Mouse (Mus musculus) MEL (cell line): ENCODE results near the gene AB124611. TPM values are rescaled to one million over a fixed set of nuclear protein-coding genes. Genes with fewer than 3 reads are reported as not detected.

Experiments
- DNase-seq: peaks from one replicate; pipeline ENCODE4 v3.0.0; 2011; ENCODE audit warnings: low read depth, low spot score
- H3K27ac ChIP-seq: 2 replicates; pipeline ENCODE4 v1.5.1; 2012; ENCODE audit warnings: low read depth, mild to moderate bottlenecking, control low read depth, low read length, moderate library complexity; ENCODE audit not compliant: control insufficient read depth
- H3K27me3 ChIP-seq, 2 experiments: fragments of 150-350 bp in 1 of 2; sonication (generic) in 1 of 2; 2 replicates each; pipeline ENCODE4 v1.6.1; 2012; ENCODE audit warnings: low read length in 2 of 2, mild to moderate bottlenecking in 2 of 2, improper control_type of control experiment in 1 of 2, moderate library complexity in 1 of 2; ENCODE audit not compliant: insufficient read depth in 2 of 2, control insufficient read depth in 1 of 2
- H3K36me3 ChIP-seq, 2 experiments: 2 replicates each; pipeline ENCODE4 v1.6.1; 2012 to 2014; ENCODE audit warnings: low read length in 2 of 2, improper control_type of control experiment in 1 of 2, inconsistent platforms in 1 of 2, mild to moderate bottlenecking in 1 of 2; ENCODE audit not compliant: insufficient read depth in 2 of 2, control insufficient read depth in 1 of 2
- H3K4me1 ChIP-seq, 2 experiments: fragments of 150-350 bp in 1 of 2; sonication (generic) in 1 of 2; 2 replicates each; pipeline ENCODE4 v1.6.1; 2012; ENCODE audit warnings: low read length in 2 of 2, improper control_type of control experiment in 1 of 2, mild to moderate bottlenecking in 1 of 2; ENCODE audit not compliant: insufficient read depth in 2 of 2, control insufficient read depth in 1 of 2
- H3K4me3 ChIP-seq, 2 experiments: fragments of 150-350 bp in 1 of 2; sonication (generic) in 1 of 2; 2 replicates each; pipeline ENCODE4 v1.5.1; 2012; ENCODE audit warnings: low read depth in 2 of 2, low read length in 2 of 2, mild to moderate bottlenecking in 2 of 2, moderate library complexity in 2 of 2, control low read depth in 1 of 2, improper control_type of control experiment in 1 of 2; ENCODE audit not compliant: control insufficient read depth in 1 of 2, insufficient read depth in 1 of 2
- H3K79me2 ChIP-seq: 2 replicates; pipeline ENCODE4 v1.6.1; 2012; ENCODE audit warnings: mild to moderate bottlenecking, low read length, moderate library complexity; ENCODE audit not compliant: control insufficient read depth, poor library complexity, insufficient read depth
- H3K9ac ChIP-seq: 2 replicates; pipeline ENCODE4 v1.6.1; 2012; ENCODE audit warnings: low read depth, mild to moderate bottlenecking, control low read depth, low read length, moderate library complexity; ENCODE audit not compliant: control insufficient read depth, poor library complexity, severe bottlenecking
- H3K9me3 ChIP-seq: fragments of 150-350 bp; sonication (generic); replicated peaks from 2 replicates; pipeline ENCODE4 v1.6.1; 2012; ENCODE audit warnings: mild to moderate bottlenecking, low read length, improper control_type of control experiment, moderate library complexity; ENCODE audit not compliant: insufficient read depth
- CTCF ChIP-seq, 3 experiments: IDR thresholded peaks in 2 of 3; conservative IDR thresholded peaks in 1 of 3; 2 replicates each; pipeline ENCODE4 v1.5.1; 2011 to 2012; ENCODE audit warnings: low read length in 3 of 3, low read depth in 2 of 3, mild to moderate bottlenecking in 2 of 3, improper control_type of control experiment in 1 of 3, inconsistent platforms in 1 of 3, mixed read lengths in 1 of 3, moderate library complexity in 1 of 3; ENCODE audit not compliant: control insufficient read depth in 1 of 3, insufficient read depth in 1 of 3, poor library complexity in 1 of 3, severe bottlenecking in 1 of 3
- E2F4 ChIP-seq: IDR thresholded peaks from 2 replicates; pipeline ENCODE4 v1.6.1; 2011; ENCODE audit warnings: low read depth, low read length, improper control_type of control experiment, borderline replicate concordance
- KAT2A ChIP-seq: conservative IDR thresholded peaks from 2 replicates; pipeline ENCODE4 v1.6.1; 2012; ENCODE audit warnings: low read depth, low read length, improper control_type of control experiment, inconsistent platforms
- MAX ChIP-seq: IDR thresholded peaks from 2 replicates; pipeline ENCODE4 v1.6.1; 2011; ENCODE audit warnings: low read length, improper control_type of control experiment
- MEF2A ChIP-seq: IDR thresholded peaks from 2 replicates; pipeline ENCODE4 v1.6.1; 2014; ENCODE audit warnings: low read depth, mild to moderate bottlenecking, inconsistent platforms, low read length, improper control_type of control experiment; ENCODE audit not compliant: poor library complexity, insufficient replicate concordance, severe bottlenecking; ENCODE audit errors: extremely low read depth
- MYB ChIP-seq: IDR thresholded peaks from 2 replicates; pipeline ENCODE4 v1.6.1; 2011; ENCODE audit warnings: mild to moderate bottlenecking, low read depth, low read length, improper control_type of control experiment
- MYC ChIP-seq: IDR thresholded peaks from 2 replicates; pipeline ENCODE4 v1.6.1; 2011; ENCODE audit warnings: low read depth, mild to moderate bottlenecking, low read length, improper control_type of control experiment, moderate library complexity
- NELFE ChIP-seq: IDR thresholded peaks from 2 replicates; pipeline ENCODE4 v1.6.1; 2011; ENCODE audit warnings: low read depth, low read length, improper control_type of control experiment
- NRF1 ChIP-seq: IDR thresholded peaks from 2 replicates; pipeline ENCODE4 v1.6.1; 2014; ENCODE audit warnings: low read depth, mild to moderate bottlenecking, inconsistent platforms, low read length, improper control_type of control experiment, moderate library complexity; ENCODE audit not compliant: poor library complexity, insufficient read depth, severe bottlenecking
- POLR2A ChIP-seq, 2 experiments: IDR thresholded peaks; 2 replicates each; pipeline ENCODE4 v1.6.1; 2011 to 2012; ENCODE audit warnings: low read length in 2 of 2, mild to moderate bottlenecking in 2 of 2, control low read depth in 1 of 2, improper control_type of control experiment in 1 of 2, low read depth in 1 of 2, moderate library complexity in 1 of 2; ENCODE audit not compliant: control insufficient read depth in 1 of 2, insufficient read depth in 1 of 2, poor library complexity in 1 of 2
- POLR2AphosphoS2 ChIP-seq: IDR thresholded peaks from 2 replicates; pipeline ENCODE4 v1.6.1; 2011; ENCODE audit warnings: low read length, improper control_type of control experiment
- POLR2AphosphoS5 ChIP-seq: IDR thresholded peaks from 2 replicates; pipeline ENCODE4 v1.6.1; 2012; ENCODE audit warnings: low read depth, borderline replicate concordance, mild to moderate bottlenecking, inconsistent platforms, low read length, moderate library complexity, mixed read lengths
- SIN3A ChIP-seq: IDR thresholded peaks from 2 replicates; pipeline ENCODE4 v1.6.1; 2012; ENCODE audit warnings: low read length, improper control_type of control experiment, inconsistent platforms
- SMC3 ChIP-seq: IDR thresholded peaks from 2 replicates; pipeline ENCODE4 v1.6.1; 2011; ENCODE audit warnings: low read depth, low read length, improper control_type of control experiment
- TAL1 ChIP-seq: IDR thresholded peaks from 2 replicates; pipeline ENCODE4 v1.6.1; 2012; ENCODE audit warnings: mild to moderate bottlenecking, inconsistent platforms, low read length, moderate library complexity, mixed read lengths
- TCF12 ChIP-seq: IDR thresholded peaks from 2 replicates; pipeline ENCODE4 v1.6.1; 2014; ENCODE audit warnings: low read depth, mild to moderate bottlenecking, inconsistent platforms, low read length, improper control_type of control experiment, moderate library complexity
- polyA plus RNA-seq, 2 experiments: library from polyadenylated mRNA; stranded (reverse) in 1 of 2; unstranded in 1 of 2; fragments of >175 nt in 1 of 2; fragments of >200 nt in 1 of 2; gene quantifications; 2 replicates each; pipeline versions ENCODE4 v1.2.1 to v1.2.4; 2012; ENCODE audit warnings: low replicate concordance in 2 of 2, low read depth in 1 of 2; ENCODE audit not compliant: insufficient read length in 2 of 2, insufficient read depth in 1 of 2, missing spikeins in 1 of 2
- total RNA-seq: library from RNA; depleted of rRNA; stranded (reverse); fragments of 300-350 nt; gene quantifications from 2 replicates; pipeline ENCODE4 v1.2.3, GENCODE M21; 2012

Gene AB124611
- total and polyA plus RNA-seq, 3 experiments, result 55.2 to 58.7 TPM; not detected in 1

DNA sequence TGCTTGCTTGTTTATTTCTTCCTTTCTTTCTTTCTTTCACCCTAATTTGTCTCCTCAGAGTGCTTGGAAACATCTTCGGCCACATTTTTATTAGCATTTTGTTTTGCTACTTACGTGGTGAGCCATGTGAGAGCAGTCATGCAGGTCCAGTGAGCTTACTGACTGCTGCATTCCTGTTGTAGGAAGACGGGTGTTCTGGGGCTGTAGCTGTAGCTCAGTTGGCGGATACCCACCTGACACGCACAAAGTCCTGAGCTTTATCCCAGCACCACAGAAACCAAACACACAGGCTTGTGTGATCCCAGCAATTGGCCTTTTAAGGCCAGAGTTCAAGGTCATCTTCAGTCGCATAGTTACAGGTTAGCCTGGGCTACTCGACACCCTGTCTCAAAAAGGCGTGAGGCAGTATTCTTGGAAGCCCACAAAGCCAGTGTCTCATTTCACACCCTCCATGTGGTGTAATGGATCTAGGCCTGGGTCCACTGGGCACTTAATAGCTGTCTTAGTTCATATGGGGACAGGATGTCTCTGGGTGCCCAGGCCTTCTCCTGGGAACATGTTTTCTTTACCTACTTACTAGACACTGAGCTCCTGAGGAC is 42.8 kb downstream of the AB124611 start:
- no peaks in the 10 kb centered on the region for H3K9me3 ChIP-seq
- H3K27me3 ChIP-seq, result no peaks in the 10 kb centered on the region
- peaks cover 2 to 68% of the 10 kb centered on the region in 2 experiments; a peak in 3 of 4 replicates for H3K36me3 ChIP-seq
- no peak overlapping the region for H3K9ac ChIP-seq
- no peak overlapping the region for H3K4me3 ChIP-seq
- TF ChIP-seq NELFE (0 out of 2 replicates have a peak, but pooled peaks have one; percentile 22), MYB (no peak)
- H3K4me1 ChIP-seq, result no peaks in the 10 kb centered on the region
- no peak for DNase-seq
- H3K79me2 ChIP-seq, result peaks cover 31% of the 10 kb centered on the region
- H3K27ac ChIP-seq, result no peak overlapping the region

DNA sequence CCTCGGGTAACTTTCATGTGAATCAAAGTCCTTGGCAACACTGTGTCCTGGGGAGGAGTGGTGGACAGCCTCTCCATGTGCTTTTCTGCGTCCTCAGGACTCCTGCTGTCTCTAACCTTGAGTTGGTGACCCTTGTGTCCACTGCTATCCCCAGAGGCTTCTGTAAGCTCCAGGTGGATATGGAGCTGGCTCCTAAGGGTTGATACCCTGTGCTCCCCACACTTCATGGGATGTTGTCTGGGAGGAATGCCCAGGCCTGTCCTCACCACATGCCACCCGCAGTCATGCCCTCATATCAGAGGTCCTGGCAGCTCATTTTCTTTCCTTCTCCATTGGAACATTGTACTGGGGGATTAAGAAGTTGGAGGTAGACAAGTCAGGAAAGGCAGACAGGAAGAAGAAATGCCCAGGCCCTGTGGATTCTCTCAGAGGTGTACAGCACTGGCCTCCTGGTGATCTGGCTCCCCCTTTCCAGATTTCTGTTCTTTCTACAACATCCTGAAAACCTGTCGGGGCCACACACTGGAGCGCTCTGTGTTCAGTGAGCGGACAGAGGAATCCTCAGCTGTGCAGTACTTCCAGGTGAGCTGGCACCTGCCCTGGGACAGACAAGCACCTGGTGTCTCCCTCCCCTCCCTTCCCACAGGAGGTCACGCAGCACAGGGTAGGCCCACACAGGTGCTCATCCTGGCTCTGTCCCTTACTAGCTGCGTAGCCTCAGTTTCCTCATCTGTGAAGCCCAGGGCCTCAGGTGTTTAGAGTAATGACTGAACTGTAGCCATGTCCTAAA is 48.2 kb downstream of the AB124611 start:
- Histone ChIP-seq H3K36me3 (peaks cover 0 to 80% of the 10 kb centered on the region in 2 experiments; a peak in 2 of 4 replicates), H3K27ac (no peak overlapping the region), H3K27me3 (no peaks in the 10 kb centered on the region), H3K79me2 (no peaks in the 10 kb centered on the region; the same call in 1 of the 2 replicates), H3K9me3 (no peaks in the 10 kb centered on the region), H3K4me3 (no peak overlapping the region), H3K4me1 (no peaks in the 10 kb centered on the region), H3K9ac (no peak overlapping the region)
- TF ChIP-seq CTCF (IDR thresholded peaks at IDR 0.05 in 2 of 3, conservative IDR thresholded peaks at IDR 0.05 in 1 of 3; ENCODE audit: control insufficient read depth in 1 of 3, insufficient read depth in 1 of 3, low read depth in 2 of 3, low read length in 3 of 3, poor library complexity in 1 of 3, severe bottlenecking in 1 of 3) (no peak), MAX (0 out of 2 replicates have a peak, but pooled peaks have one; percentile 20)
- no peak for DNase-seq

DNA sequence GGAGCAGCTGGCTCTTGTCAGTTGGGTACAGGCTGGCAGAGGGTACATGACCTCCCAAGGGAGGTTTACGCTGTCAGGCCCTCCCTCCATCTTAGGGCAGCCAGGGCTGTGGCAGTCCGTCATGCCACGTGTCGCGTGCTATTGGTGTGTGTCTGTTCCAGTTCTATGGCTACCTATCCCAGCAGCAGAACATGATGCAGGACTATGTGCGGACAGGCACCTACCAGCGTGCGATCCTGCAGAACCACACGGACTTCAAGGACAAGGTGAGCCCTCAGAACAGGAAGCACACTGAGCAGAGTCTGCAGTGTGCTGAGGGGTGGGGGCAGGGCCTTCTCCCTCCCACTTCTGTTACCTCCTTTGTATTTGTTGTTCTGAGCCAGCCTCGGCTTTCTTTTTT is 49.3 kb downstream of the AB124611 start:
- no peaks in the 10 kb centered on the region for H3K9me3 ChIP-seq
- H3K79me2 ChIP-seq, result no peaks in the 10 kb centered on the region
- H3K4me3 ChIP-seq, result no peak overlapping the region
- no peaks in the 10 kb centered on the region for H3K4me1 ChIP-seq
- H3K36me3 ChIP-seq, result peaks cover 0 to 81% of the 10 kb centered on the region in 2 experiments; a peak in 2 of 4 replicates
- no peak for DNase-seq
- no peak overlapping the region for H3K27ac ChIP-seq
- H3K9ac ChIP-seq, result no peak overlapping the region
- H3K27me3 ChIP-seq, result no peaks in the 10 kb centered on the region
- peak; percentile 81; the same call in 1 of the 2 replicates for TF ChIP-seq POLR2AphosphoS5
- no peak for TF ChIP-seq SMC3
- TF ChIP-seq NRF1, result no peak
- TF ChIP-seq MAX, result no peak
- no peak for TF ChIP-seq E2F4
- 0 out of 2 replicates have a peak, but pooled peaks have one; percentile 4 for TF ChIP-seq TCF12
- TF ChIP-seq SIN3A, result no peak
- TF ChIP-seq TAL1, result 0 out of 2 replicates have a peak, but pooled peaks have one; percentile 7
- no peak for TF ChIP-seq MEF2A
- no peak for TF ChIP-seq KAT2A
- no peak for TF ChIP-seq MYC
- no peak for TF ChIP-seq POLR2AphosphoS2
- no peak for TF ChIP-seq POLR2A (IDR thresholded peaks at IDR 0.05; ENCODE audit: control insufficient read depth in 1 of 2, insufficient read depth in 1 of 2, low read depth in 1 of 2, low read length in 2 of 2, poor library complexity in 1 of 2)
- TF ChIP-seq, all 39 proteins: peak for 3
